Mouse (Mus musculus) neural tube, embryonic 14.5 days (tissue): ENCODE data around the gene Itga9. TPM values are rescaled to one million over a fixed set of nuclear protein-coding genes. Genes with fewer than 3 reads are reported as not detected.

Experiments used
- ATAC-seq: fragments of 200-750 bp; cut with Nextera tagmentation; 2 replicates; pipeline ENCODE4 v1.8.0; 2017; ENCODE audit warnings: low read depth, mild to moderate bottlenecking, moderate TSS enrichment, moderate library complexity
- H3K27ac ChIP-seq: fragments of 300-500 bp; sonication (generic); 2 replicates; pipeline ENCODE4 v1.5.1; 2014; ENCODE audit warnings: low read depth, mild to moderate bottlenecking, control low read depth, low read length, moderate library complexity, mixed read lengths
- H3K27me3 ChIP-seq: fragments of 300-500 bp; sonication (generic); 2 replicates; pipeline ENCODE4 v1.6.1; 2014; ENCODE audit warnings: low read length; ENCODE audit not compliant: control insufficient read depth, insufficient read depth
- H3K36me3 ChIP-seq: fragments of 300-500 bp; sonication (generic); 2 replicates; pipeline ENCODE4 v1.6.1; 2014; ENCODE audit warnings: low read length, mixed read lengths; ENCODE audit not compliant: control insufficient read depth, insufficient read depth
- H3K4me1 ChIP-seq: fragments of 300-500 bp; sonication (generic); 2 replicates; pipeline ENCODE4 v1.6.1; 2014; ENCODE audit warnings: low read length; ENCODE audit not compliant: control insufficient read depth, insufficient read depth
- H3K4me2 ChIP-seq: fragments of 300-500 bp; sonication (generic); 2 replicates; pipeline ENCODE4 v1.6.1; 2014; ENCODE audit warnings: mild to moderate bottlenecking, low read depth, low read length, control low read depth
- H3K4me3 ChIP-seq: fragments of 300-500 bp; sonication (generic); 2 replicates; pipeline ENCODE4 v1.5.1; 2014; ENCODE audit warnings: low read depth, low read length, control low read depth, mixed read lengths
- H3K9ac ChIP-seq: fragments of 300-500 bp; sonication (generic); replicated peaks from 2 replicates; pipeline ENCODE4 v1.6.1; 2014; ENCODE audit warnings: low read depth, mild to moderate bottlenecking, control low read depth, low read length, mixed read lengths
- H3K9me3 ChIP-seq: fragments of 300-500 bp; sonication (generic); 2 replicates; pipeline ENCODE4 v1.6.1; 2016; ENCODE audit warnings: low read length; ENCODE audit not compliant: control insufficient read depth
- WGBS: fragments of 180-500 bp; shearing (Covaris S2); extraction: QIAGEN DNeasy Blood & Tissue Kit; methylation state at CpG from one replicate; pipeline ENCODE4 v1.1.7; 2014; 5-methylcytosine and 5-hydroxymethylcytosine counted together
- polyA plus RNA-seq: library from polyadenylated mRNA; unstranded; fragments of >200 nt; fragmentation: Nextera tagmentation; extraction: Ambion mirVana; gene quantifications from 2 replicates; pipeline ENCODE4 v1.2.1, GENCODE M21; 2014

Itga9 gene
- polyA plus RNA-seq, 1 experiment from 2014 or later, result 1.7 TPM

- ATAC-seq, result no peak
- H3K4me1 ChIP-seq, result no peaks in the 10 kb centered on the region
- no peak overlapping the region for H3K4me3 ChIP-seq
- H3K27ac ChIP-seq, result no peak overlapping the region
- H3K4me2 ChIP-seq, result no peak overlapping the region
- H3K9ac ChIP-seq, result no peak overlapping the region
- WGBS, result 91% methylated on average over 4 of the region's 4 CpGs
- H3K36me3 ChIP-seq, result no peaks in the 10 kb centered on the region
- H3K9me3 ChIP-seq, result no peaks in the 10 kb centered on the region
- H3K27me3 ChIP-seq, result no peaks in the 10 kb centered on the region
Observed at GRCm38 (mm10) chr9:118699716-118700115, 93.2 kb downstream of the Itga9 start.

GRCm38 (mm10) chr9:118700889-118701288, 94.4 kb downstream of the Itga9 start:
- H3K36me3 ChIP-seq, result no peaks in the 10 kb centered on the region
- H3K9ac ChIP-seq, result no peak overlapping the region
- no peak for ATAC-seq
- no peaks in the 10 kb centered on the region for H3K27me3 ChIP-seq
- no peak overlapping the region for H3K4me2 ChIP-seq
- no peak overlapping the region for H3K4me3 ChIP-seq
- H3K9me3 ChIP-seq, result no peaks in the 10 kb centered on the region
- WGBS, result 59% methylated on average over 11 of the region's 12 CpGs
- no peak overlapping the region for H3K27ac ChIP-seq
- H3K4me1 ChIP-seq, result no peaks in the 10 kb centered on the region

- H3K9ac ChIP-seq, result no peak overlapping the region
- no peak overlapping the region for H3K4me2 ChIP-seq
- no peaks in the 10 kb centered on the region for H3K27me3 ChIP-seq
- 85% methylated on average over 2 of the region's 2 CpGs for WGBS
- H3K27ac ChIP-seq, result no peak overlapping the region
- H3K9me3 ChIP-seq, result no peaks in the 10 kb centered on the region
- no peak for ATAC-seq
- no peaks in the 10 kb centered on the region for H3K36me3 ChIP-seq
- H3K4me1 ChIP-seq, result no peaks in the 10 kb centered on the region
- no peak overlapping the region for H3K4me3 ChIP-seq
Observed at GRCm38 (mm10) chr9:118701791-118702190, 95.3 kb downstream of the Itga9 start.

GRCm38 (mm10) chr9:118703146-118703545, 96.7 kb downstream of the Itga9 start:
- WGBS, result 91% methylated on average over 3 of the region's 3 CpGs
- H3K4me1 ChIP-seq, result no peaks in the 10 kb centered on the region
- ATAC-seq, result no peak
- no peak overlapping the region for H3K4me2 ChIP-seq
- no peaks in the 10 kb centered on the region for H3K9me3 ChIP-seq
- no peak overlapping the region for H3K9ac ChIP-seq
- H3K27ac ChIP-seq, result no peak overlapping the region
- no peak overlapping the region for H3K4me3 ChIP-seq
- no peaks in the 10 kb centered on the region for H3K27me3 ChIP-seq
- no peaks in the 10 kb centered on the region for H3K36me3 ChIP-seq

GRCm38 (mm10) chr9:118705381-118706074, 99.0 kb downstream of the Itga9 start:
- Histone ChIP-seq H3K36me3 (no peaks in the 10 kb centered on the region), H3K27me3 (no peaks in the 10 kb centered on the region), H3K9me3 (no peaks in the 10 kb centered on the region), H3K9ac (no peak overlapping the region), H3K4me2 (no peak overlapping the region), H3K4me3 (no peak overlapping the region), H3K27ac (no peak overlapping the region), H3K4me1 (no peaks in the 10 kb centered on the region)
- ATAC-seq, result no peak
- WGBS, result 60% methylated on average over 14 of the region's 14 CpGs

GRCm38 (mm10) chr9:118706176-118706975, 99.9 kb downstream of the Itga9 start:
- H3K4me3 ChIP-seq, result no peak overlapping the region
- no peak overlapping the region for H3K9ac ChIP-seq
- ATAC-seq, result no peak
- no peaks in the 10 kb centered on the region for H3K9me3 ChIP-seq
- H3K4me2 ChIP-seq, result no peak overlapping the region
- 62% methylated on average over 18 of the region's 18 CpGs for WGBS
- no peaks in the 10 kb centered on the region for H3K36me3 ChIP-seq
- H3K4me1 ChIP-seq, result no peaks in the 10 kb centered on the region
- H3K27me3 ChIP-seq, result no peaks in the 10 kb centered on the region
- no peak overlapping the region for H3K27ac ChIP-seq

GRCm38 (mm10) chr9:118710625-118711024, 104.1 kb downstream of the Itga9 start:
- H3K4me2 ChIP-seq, result no peak overlapping the region
- H3K4me3 ChIP-seq, result no peak overlapping the region
- no peaks in the 10 kb centered on the region for H3K4me1 ChIP-seq
- no peak overlapping the region for H3K9ac ChIP-seq
- no peaks in the 10 kb centered on the region for H3K9me3 ChIP-seq
- H3K27ac ChIP-seq, result no peak overlapping the region
- H3K27me3 ChIP-seq, result no peaks in the 10 kb centered on the region
- no peaks in the 10 kb centered on the region for H3K36me3 ChIP-seq
- no peak for ATAC-seq
- 71% methylated on average over 9 of the region's 9 CpGs for WGBS

- Histone ChIP-seq H3K4me3 (no peak overlapping the region), H3K27ac (no peak overlapping the region), H3K9me3 (no peaks in the 10 kb centered on the region), H3K4me1 (no peaks in the 10 kb centered on the region), H3K27me3 (no peaks in the 10 kb centered on the region), H3K4me2 (no peak overlapping the region), H3K36me3 (no peaks in the 10 kb centered on the region), H3K9ac (no peak overlapping the region)
- 93% methylated on average over 11 of the region's 11 CpGs for WGBS
- ATAC-seq, result no peak
Observed at GRCm38 (mm10) chr9:118711749-118712148, 105.3 kb downstream of the Itga9 start.

GRCm38 (mm10) chr9:118713515-118713914, 107.0 kb downstream of the Itga9 start:
- no peak for ATAC-seq
- WGBS, result 85% methylated on average over 8 of the region's 8 CpGs

More at GRCm38 (mm10) chr9:118713515-118713914, 107.0 kb downstream of the Itga9 start:
- Histone ChIP-seq H3K4me2 (no peak overlapping the region), H3K27me3 (no peaks in the 10 kb centered on the region), H3K4me1 (no peaks in the 10 kb centered on the region), H3K9ac (no peak overlapping the region), H3K36me3 (no peaks in the 10 kb centered on the region), H3K27ac (no peak overlapping the region), H3K4me3 (no peak overlapping the region), H3K9me3 (no peaks in the 10 kb centered on the region)
